Mouse (Mus musculus): ENCODE results near the gene Gm8050.
"Not testable (repeated sequence)": the region's sequence is repeated elsewhere in the genome, so short reads cannot be mapped to it uniquely, and the experiment has no call there.

Gm8050 gene

GRCm38 (mm10) chr14:6720151-6720550 is at the start of gene Gm8050:
TSS of gene Gm8050 (minus strand) at chr14:6720251.
- not testable (repeated sequence) for DNase-seq (ENCODE audit: low spot score)

- DNase-seq (ENCODE audit: low spot score): not testable (repeated sequence)
Measured at GRCm38 (mm10) chr14:6757231-6757536, 37.1 kb upstream of the Gm8050 start.

- DNase-seq (ENCODE audit: low spot score): peak; percentile 3
Measured at GRCm38 (mm10) chr14:6756384-6757230, 36.6 kb upstream of the Gm8050 start.

- DNase-seq (ENCODE audit: low spot score): not testable (repeated sequence)
Measured at GRCm38 (mm10) chr14:6742232-6742631, 22.2 kb upstream of the Gm8050 start, which contains the start of gene Gm3636. TSS of gene Gm3636 (minus strand) at chr14:6742332.

- not testable (repeated sequence) for DNase-seq (ENCODE audit: low spot score)
Measured at GRCm38 (mm10) chr14:6684070-6684469, 36.0 kb downstream of the Gm8050 start, which contains the start of gene Gm10251. TSS of gene Gm10251 (minus strand) at chr14:6684170.

Measured in embryo, embryonic 10 days (tissue).